Mouse (Mus musculus) yolk sac, embryonic 10.5 days (tissue): ENCODE data around the gene Slc25a38.
A peak's percentile ranks its signal among the peaks of the same experiment; 100 is the strongest.
"Not testable (repeated sequence)": the region's sequence is repeated elsewhere in the genome, so short reads cannot be mapped to it uniquely, and the experiment has no call there.

Experiments used
- DNase-seq: peaks from one replicate; pipeline ENCODE4 v3.0.0-alpha.2; 2017; ENCODE audit warnings: low spot score

Slc25a38 gene

DNA sequence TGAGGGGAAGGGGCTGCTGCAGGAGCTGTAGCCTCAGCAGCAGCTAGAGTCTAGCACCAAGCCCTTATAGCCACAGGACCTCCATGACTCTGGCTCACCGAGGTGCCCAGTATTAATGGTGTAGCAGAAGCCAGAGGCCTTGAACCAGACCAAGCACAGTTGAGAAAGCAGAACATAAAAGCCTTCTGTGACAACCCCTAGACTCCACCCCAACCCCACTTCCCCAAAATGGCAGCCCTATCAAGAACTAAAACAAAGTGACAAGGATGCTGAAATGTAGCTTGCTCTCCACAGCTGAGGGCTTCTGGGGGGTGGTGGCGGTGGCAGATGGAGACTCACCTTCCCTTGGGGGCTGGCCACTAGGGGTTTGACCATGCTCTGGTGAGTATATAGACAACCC is 9.0 kb upstream of the Slc25a38 start:
- no peak for DNase-seq

GRCm38 (mm10) chr9:120108953-120109352 is 1.2 kb upstream of the Slc25a38 start:
- DNase-seq: not testable (repeated sequence)

GRCm38 (mm10) chr9:120111156-120111945 is 1.2 kb downstream of the Slc25a38 start:
- DNase-seq: no peak

DNA sequence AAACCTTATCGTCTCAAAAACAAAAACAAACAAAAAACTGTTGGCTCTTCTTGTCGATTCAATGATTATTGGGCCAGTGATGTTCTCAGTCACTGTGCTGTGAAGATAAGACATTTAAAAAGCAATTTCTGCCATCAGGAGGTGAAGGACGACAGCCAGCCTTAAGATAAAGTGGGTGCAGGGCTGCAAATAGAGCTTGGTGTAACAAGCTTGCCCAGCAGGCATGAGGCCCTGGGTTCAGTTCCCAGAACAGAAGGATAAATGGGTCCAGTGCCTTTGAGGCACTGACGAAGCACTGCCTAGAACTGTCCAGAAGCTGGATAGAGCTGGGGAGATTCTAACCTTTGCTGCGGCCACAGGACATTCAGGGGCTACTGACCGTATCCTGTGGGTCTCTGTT is 2.3 kb downstream of the Slc25a38 start:
- no peak for DNase-seq

- peak; percentile 80 for DNase-seq
Observed at GRCm38 (mm10) chr9:120113456-120113855, 3.3 kb downstream of the Slc25a38 start.

- peak; percentile 80 for DNase-seq
Observed at GRCm38 (mm10) chr9:120114051-120114788, 4.0 kb downstream of the Slc25a38 start.

- DNase-seq: no peak
Observed at GRCm38 (mm10) chr9:120114789-120115151, 4.6 kb downstream of the Slc25a38 start.

DNA sequence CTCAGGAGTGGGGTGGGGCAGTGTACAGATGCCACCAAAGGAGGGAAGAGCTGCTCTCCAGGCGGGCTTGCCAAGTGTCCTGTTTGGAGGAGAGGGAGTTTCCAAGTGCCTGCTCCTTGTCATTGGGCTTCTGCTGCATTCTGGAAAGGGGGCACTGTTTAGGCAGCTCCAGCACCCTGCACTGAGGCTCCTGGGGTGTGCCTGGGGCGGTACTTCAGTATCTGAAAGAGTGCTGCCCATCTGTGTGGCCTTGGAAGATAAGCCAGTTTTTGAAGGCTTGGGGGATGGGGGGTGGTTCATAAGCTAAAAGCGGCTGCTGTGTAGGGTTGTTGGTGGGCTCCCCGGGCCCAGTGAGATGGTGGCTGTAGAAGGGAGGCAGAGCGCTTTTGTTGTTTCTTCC is 5.4 kb downstream of the Slc25a38 start:
- no peak for DNase-seq

DNA sequence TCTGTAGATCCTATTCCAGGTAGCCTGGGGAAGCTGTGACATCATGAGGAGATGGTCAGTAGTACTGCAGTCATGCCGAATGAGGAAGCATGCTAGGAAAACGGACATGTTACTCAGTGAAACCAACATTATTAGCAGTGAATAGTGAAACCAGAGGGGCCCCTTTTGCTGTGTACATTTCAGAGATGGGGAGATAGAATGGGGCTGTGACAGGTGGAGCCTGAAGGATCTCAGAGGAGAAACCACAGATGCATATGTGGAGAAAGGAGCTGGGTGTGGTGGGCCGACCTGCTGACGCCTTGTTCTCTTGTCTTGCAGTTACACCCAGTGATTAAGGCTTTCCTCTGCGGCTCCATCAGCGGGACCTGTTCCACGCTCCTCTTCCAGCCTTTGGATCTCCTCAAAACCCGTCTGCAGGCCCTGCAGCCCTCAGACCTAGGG is 6.0 kb downstream of the Slc25a38 start:
- DNase-seq: no peak

DNA sequence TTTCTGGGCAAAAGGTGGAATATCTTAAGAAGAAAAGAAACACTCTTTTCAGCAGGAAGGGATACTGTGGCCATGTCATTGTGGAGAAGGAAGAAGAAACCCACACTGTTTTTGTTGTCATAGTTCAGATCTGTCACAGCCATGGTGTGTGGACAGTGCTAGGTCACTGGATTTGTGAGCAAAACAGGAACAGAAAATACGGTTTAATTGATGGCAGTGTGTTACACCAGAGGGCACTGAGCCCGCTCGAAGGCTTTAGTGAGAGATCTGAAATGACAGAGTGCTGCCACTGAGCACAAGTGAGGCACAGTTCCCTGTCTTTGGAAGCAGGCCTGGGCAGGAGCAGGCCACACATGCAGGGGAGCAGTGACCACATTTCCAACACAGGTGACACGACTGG is 8.0 kb downstream of the Slc25a38 start:
- no peak for DNase-seq

- no peak for DNase-seq
Observed at GRCm38 (mm10) chr9:120120503-120120902, 10.3 kb downstream of the Slc25a38 start.

- no peak for DNase-seq
Observed at GRCm38 (mm10) chr9:120126868-120127267, 16.7 kb downstream of the Slc25a38 start.

GRCm38 (mm10) chr9:120127538-120128251 is 17.5 kb downstream of the Slc25a38 start, which contains the start of gene Rpsa:
TSS of gene Rpsa (plus strand) at chr9:120127689.
- peak; percentile 98 for DNase-seq

- no peak for DNase-seq
Observed at GRCm38 (mm10) chr9:120129276-120129675, 19.1 kb downstream of the Slc25a38 start.

GRCm38 (mm10) chr9:120131784-120132288 is 21.7 kb downstream of the Slc25a38 start:
- no peak for DNase-seq

DNA sequence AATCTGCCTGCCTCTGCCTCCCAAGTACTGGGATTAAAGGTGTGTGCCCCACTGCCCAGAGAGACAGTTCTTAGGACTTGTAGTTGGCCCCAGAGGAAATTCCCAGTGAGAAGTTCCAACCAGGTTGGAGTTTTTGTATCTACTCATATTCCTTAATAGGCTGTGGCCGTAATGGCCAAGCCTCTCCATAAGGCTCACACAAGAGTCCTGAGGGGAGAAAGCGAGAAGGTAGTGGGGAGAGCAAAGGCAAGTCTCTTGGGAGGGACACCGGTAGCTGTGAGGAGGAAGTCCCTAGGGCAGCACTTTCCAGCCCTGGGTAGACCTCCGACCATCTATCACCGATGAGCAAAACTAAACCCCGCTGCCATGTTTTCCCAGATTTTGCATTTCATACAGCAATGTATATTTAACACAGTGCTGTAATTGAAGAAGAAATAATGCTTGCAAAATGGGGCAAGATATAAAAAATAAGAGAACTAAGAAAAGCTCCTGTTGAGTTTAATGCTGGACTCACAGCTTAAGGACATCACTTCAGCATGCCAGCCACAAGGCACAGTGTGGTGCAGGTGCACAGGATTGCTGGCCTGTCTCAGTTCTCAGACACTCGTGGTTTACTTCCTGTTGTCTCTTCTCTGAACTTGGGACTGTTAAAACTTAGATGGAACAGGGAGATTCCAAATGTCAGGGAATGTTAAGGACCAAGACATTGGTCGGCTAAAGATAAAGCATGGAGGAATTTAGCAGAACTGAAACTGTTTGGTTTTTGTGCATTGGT is 23.0 kb downstream of the Slc25a38 start:
- DNase-seq: peak; percentile 52

- no peak for DNase-seq
Observed at GRCm38 (mm10) chr9:120133755-120134475, 23.7 kb downstream of the Slc25a38 start.

GRCm38 (mm10) chr9:120134529-120135160 is 24.5 kb downstream of the Slc25a38 start:
- no peak for DNase-seq

GRCm38 (mm10) chr9:120135454-120135853 is 25.3 kb downstream of the Slc25a38 start:
- no peak for DNase-seq

- peak; percentile 42 for DNase-seq
Observed at GRCm38 (mm10) chr9:120140652-120141051, 30.5 kb downstream of the Slc25a38 start.
